Mouse (Mus musculus): ENCODE results near the gene Zfp146. TPM values are rescaled to one million over a fixed set of nuclear protein-coding genes. Genes with fewer than 3 reads are reported as not detected.

The Zfp146 gene
- polyA plus RNA-seq (2012; rRNA removed; ENCODE audit: low replicate concordance): 13.9 and 30.8 TPM in 2 replicates

GRCm38 (mm10) chr7:30169583-30170282, at the start of gene Zfp146:
Gene Zfp146 (minus strand): TSS chr7:30169750.

DNA sequence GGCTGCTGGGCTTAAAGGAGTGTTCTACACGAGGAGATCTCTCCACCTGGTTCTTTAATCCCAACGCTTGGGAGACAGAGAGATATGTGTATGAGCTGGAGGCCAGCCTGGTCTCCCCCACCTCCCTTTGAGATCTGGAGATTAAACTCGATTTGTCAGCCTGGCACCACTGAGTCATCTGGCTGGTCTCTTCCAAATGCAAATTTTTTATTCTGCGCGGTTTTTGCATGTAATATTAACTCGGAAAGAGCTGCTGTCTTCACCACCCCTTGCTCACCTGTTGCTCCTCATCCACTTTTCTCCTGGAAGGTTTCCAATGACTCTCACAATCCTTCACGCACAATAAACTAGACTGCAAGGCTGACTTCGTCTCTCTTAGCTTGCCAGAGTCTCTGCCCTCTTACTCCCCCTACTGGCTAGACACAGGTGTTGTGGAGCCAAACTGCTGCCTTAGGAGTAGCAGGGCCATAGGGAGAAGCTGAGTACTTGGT, 29.0 kb upstream of the Zfp146 start, which contains the start of gene Capns1:
Capns1 (minus strand) TSS at position 331 of the 491 bp plus-strand sequence.

DNA sequence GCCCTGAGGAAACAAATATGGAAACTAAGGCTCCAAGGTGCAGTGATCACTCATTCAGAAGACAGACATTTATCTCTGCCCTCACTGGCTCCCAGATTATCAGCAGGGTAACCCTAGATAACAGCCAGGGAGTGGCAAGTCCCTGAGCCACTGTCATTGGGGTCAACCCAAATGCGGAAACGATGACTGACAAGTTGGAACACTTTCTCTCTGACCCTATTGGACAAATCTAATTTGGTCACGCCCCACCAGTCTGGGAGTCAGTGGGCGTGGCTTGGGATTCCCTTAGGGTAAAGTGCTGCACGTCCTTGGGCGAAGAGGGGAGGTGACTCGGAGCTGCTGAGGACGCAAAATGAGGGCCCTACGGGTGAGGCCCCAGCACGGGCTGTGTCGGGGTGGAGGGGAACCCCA, 14.3 kb upstream of the Zfp146 start, which contains the start of gene Cox7a1:
Cox7a1 (plus strand) TSS at position 266 of the 411 bp plus-strand sequence.

DNA sequence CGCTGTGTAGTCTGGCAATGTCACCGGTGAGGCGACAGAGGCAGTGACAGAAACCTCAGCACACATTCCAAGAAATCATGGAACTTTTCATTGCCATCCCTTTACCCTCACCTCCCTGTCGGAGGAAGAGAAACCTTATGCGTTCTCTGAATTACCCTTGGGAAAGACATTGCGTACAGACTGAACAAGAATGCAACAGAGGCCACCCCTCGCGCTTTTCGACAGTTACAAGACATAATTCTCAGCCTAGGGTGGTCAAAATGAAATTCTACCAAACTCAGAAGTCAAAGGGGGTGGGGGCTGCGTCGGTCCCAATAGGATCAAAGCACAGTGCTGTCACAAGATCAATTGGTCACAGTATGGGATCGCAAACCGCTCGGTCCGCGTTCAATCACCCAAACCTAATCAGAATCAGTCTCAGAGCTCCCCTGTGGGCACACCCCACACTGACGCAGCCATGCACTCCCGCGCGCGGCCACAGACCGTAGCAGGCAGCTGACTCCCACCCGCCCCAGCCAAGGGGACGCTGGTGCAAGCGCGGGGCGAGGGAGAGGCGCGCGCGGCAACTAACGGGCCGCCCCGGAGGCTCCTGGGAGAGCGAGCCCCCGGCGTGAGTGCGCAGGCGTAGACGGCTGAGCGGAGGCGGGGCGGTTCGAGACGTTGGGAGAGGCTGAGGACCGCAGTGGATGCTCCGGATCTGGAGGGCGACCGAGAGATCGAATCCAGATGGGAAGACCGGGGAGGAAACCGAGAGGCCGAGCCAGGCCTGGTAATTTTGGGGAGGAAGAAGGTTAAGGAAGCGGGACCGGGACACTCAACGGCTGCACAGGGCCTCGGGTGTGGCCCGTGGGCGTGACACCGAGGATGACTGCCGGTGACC, 48.0 kb downstream of the Zfp146 start, which contains the start of gene Zfp382:
Zfp382 (plus strand) TSS at position 635 of the 880 bp plus-strand sequence.

Other genes starting within 250 kb of the Zfp146 start
- gene Zfp74, start 215.7 kb downstream of the Zfp146 start, polyA plus RNA-seq (2012; rRNA removed; ENCODE audit: low replicate concordance): 4.5 and 9.0 TPM in 2 replicates
- 3.8 and 8.7 TPM in 2 replicates for gene Zfp568, start 185.8 kb downstream of the Zfp146 start, polyA plus RNA-seq (2012; rRNA removed; ENCODE audit: low replicate concordance)
- 7.2 and 9.2 TPM in 2 replicates for gene Zfp14, start 118.4 kb downstream of the Zfp146 start, polyA plus RNA-seq (2012; rRNA removed; ENCODE audit: low replicate concordance)
- gene Zfp82, start 96.8 kb downstream of the Zfp146 start, polyA plus RNA-seq (2012; rRNA removed; ENCODE audit: low replicate concordance): 0.56 and 1.2 TPM in 2 replicates
- not detected in 2 replicates for gene Gm26920, start 79.3 kb downstream of the Zfp146 start, polyA plus RNA-seq (2012; rRNA removed; ENCODE audit: low replicate concordance)
- 0.97 and 5.5 TPM in 2 replicates for gene Zfp566, start 79.2 kb downstream of the Zfp146 start, polyA plus RNA-seq (2012; rRNA removed; ENCODE audit: low replicate concordance)
- 17.7 and 38.2 TPM in 2 replicates for gene Zfp260, start 75.0 kb downstream of the Zfp146 start, polyA plus RNA-seq (2012; rRNA removed; ENCODE audit: low replicate concordance)
- 1.5 and 4.0 TPM in 2 replicates for gene Zfp382, start 47.8 kb downstream of the Zfp146 start, polyA plus RNA-seq (2012; rRNA removed; ENCODE audit: low replicate concordance)
- 28.7 and 105 TPM in 2 replicates for gene Cox7a1, start 14.4 kb upstream of the Zfp146 start, polyA plus RNA-seq (2012; rRNA removed; ENCODE audit: low replicate concordance)
- gene Capns1, start 29.1 kb upstream of the Zfp146 start, polyA plus RNA-seq (2012; rRNA removed; ENCODE audit: low replicate concordance): 1,243 TPM in 2 replicates
- gene Polr2i, start 62.2 kb upstream of the Zfp146 start, polyA plus RNA-seq (2012; rRNA removed; ENCODE audit: low replicate concordance): 106 and 146 TPM in 2 replicates
- gene Tbcb, start 62.5 kb upstream of the Zfp146 start, polyA plus RNA-seq (2012; rRNA removed; ENCODE audit: low replicate concordance): 52.0 and 53.0 TPM in 2 replicates
- gene Ovol3, start 66.0 kb upstream of the Zfp146 start, polyA plus RNA-seq (2012; rRNA removed; ENCODE audit: low replicate concordance): not detected in 2 replicates
- 0.87 and 1.5 TPM in 2 replicates for gene Thap8, start 110.3 kb upstream of the Zfp146 start, polyA plus RNA-seq (2012; rRNA removed; ENCODE audit: low replicate concordance)
- 26.2 and 55.0 TPM in 2 replicates for gene Wdr62, start 110.7 kb upstream of the Zfp146 start, polyA plus RNA-seq (2012; rRNA removed; ENCODE audit: low replicate concordance)
- gene Clip3, start 122.0 kb upstream of the Zfp146 start, polyA plus RNA-seq (2012; rRNA removed; ENCODE audit: low replicate concordance): 15.8 and 61.6 TPM in 2 replicates
- gene Alkbh6, start 139.0 kb upstream of the Zfp146 start, polyA plus RNA-seq (2012; rRNA removed; ENCODE audit: low replicate concordance): 96.6 and 120 TPM in 2 replicates
- 2.6 and 34.1 TPM in 2 replicates for gene Syne4, start 145.1 kb upstream of the Zfp146 start, polyA plus RNA-seq (2012; rRNA removed; ENCODE audit: low replicate concordance)
- 0.53 and 0.66 TPM in 2 replicates for gene E130208F15Rik, start 152.0 kb upstream of the Zfp146 start, polyA plus RNA-seq (2012; rRNA removed; ENCODE audit: low replicate concordance)
- 14.7 and 20.6 TPM in 2 replicates for gene Sdhaf1, start 154.1 kb upstream of the Zfp146 start, polyA plus RNA-seq (2012; rRNA removed; ENCODE audit: low replicate concordance)
- gene Lrfn3, start 193.0 kb upstream of the Zfp146 start, polyA plus RNA-seq (2012; rRNA removed; ENCODE audit: low replicate concordance): 3.1 and 19.7 TPM in 2 replicates
- 182 and 372 TPM in 2 replicates for gene Tyrobp, start 244.0 kb upstream of the Zfp146 start, polyA plus RNA-seq (2012; rRNA removed; ENCODE audit: low replicate concordance)

All from subcutaneous adipose tissue, adult 2 months (tissue).